8 mouse cellular contexts compared by ENCODE assay signal in genomic region chr9:107872350-107873098, GRCm38 (mm10). TPM values are rescaled to one million over a fixed set of nuclear protein-coding genes. Genes with fewer than 3 reads are reported as not detected.
A peak's percentile ranks its signal among the peaks of the same experiment; 100 is the strongest.
DNase-seq lines count a peak whose midpoint lies in the region; ATAC-seq and TF ChIP-seq lines count a peak whose summit lies in the region.

No protein-coding gene starts in this region.

- TF ChIP-seq CTCF in Patski (IDR thresholded peaks at IDR 0.05): no peak

- in situ Hi-C loops in Patski (cut with MboI; ENCODE audit: low pct_unique_long_range_greater_than_20kb): no loop called here

- H3K4me3 ChIP-seq in hindbrain, embryonic 13.5 days: peak overlapping the region; percentile 96

- ATAC-seq in Patski: peak; percentile 99
- peak; percentile 99 for ATAC-seq in hindbrain, embryonic 13.5 days (ENCODE audit: low FRiP score)

- DNase-seq in Patski (ENCODE audit: low read depth, low spot score): peak; percentile 64
- peak; percentile 94 to 95 for DNase-seq in cerebellum, postnatal 14 days
- peak; percentile 93 to 94 for DNase-seq in frontal cortex, postnatal 14 days (ENCODE audit: low spot score in 2 of 2)
- peak; percentile 81 to 86 for DNase-seq in layer of hippocampus, postnatal 25 days (ENCODE audit: extremely low spot score in 1 of 2, low spot score in 1 of 2)
- peak; percentile 96 for DNase-seq in lung, postnatal 25 days (ENCODE audit: low spot score)
- peak; percentile 96 for DNase-seq in retina, embryonic 14.5 days (ENCODE audit: low spot score)
- peak; percentile 93 for DNase-seq in thymus, postnatal 4 days

- peaks cover 4% of the 10 kb centered on the region for H3K27me3 ChIP-seq in Patski
- H3K27me3 ChIP-seq in hindbrain, embryonic 13.5 days: 0 out of 2 replicates have a peak, but pooled peaks cover 5% of the 10 kb centered on the region

- CTCF ChIA-PET in Patski (lab: Charles Lee): interaction anchor here (1.0 to 1.5 kb wide), 4 partner anchors 11 to 30 kb away, joined by 3 to 5 read pairs (median 4); no protein-coding TSS in a partner anchor

- no peaks in the 10 kb centered on the region for H3K9me3 ChIP-seq in hindbrain, embryonic 13.5 days

- peak overlapping the region; percentile 96 for H3K27ac ChIP-seq in hindbrain, embryonic 13.5 days

- WGBS in hindbrain, embryonic 13.5 days: under 1% methylated on average over 75 of the region's 80 CpGs

- no peaks in the 10 kb centered on the region for H3K36me3 ChIP-seq in hindbrain, embryonic 13.5 days

- POLR2A ChIA-PET in Patski (lab: Charles Lee): interaction anchor here (0.9 to 1.9 kb wide), 2 partner anchors 17 to 18 kb away, joined by 3 to 5 read pairs; no protein-coding TSS in a partner anchor

- H3K4me2 ChIP-seq in hindbrain, embryonic 13.5 days: peak overlapping the region; percentile 78

- H3K4me1 ChIP-seq in hindbrain, embryonic 13.5 days (replicated peaks): peaks cover 20% of the 10 kb centered on the region

- H3K9ac ChIP-seq in hindbrain, embryonic 13.5 days: peak overlapping the region; percentile 99

RNA-seq across cellular contexts. Expression of gene Rbm6, which starts 0.5 kb away (rescaled TPM):
- 54.2 TPM for polyA plus RNA-seq in Patski (2021)
- 121 and 122 TPM in 2 replicates for polyA plus RNA-seq in hindbrain, embryonic 13.5 days (2015; fragmentation: Nextera tagmentation; extraction: Ambion mirVana)
- total RNA-seq in layer of hippocampus, postnatal 25 days (2021): 10 to 100 TPM; 52.3 to 59.6 TPM

RNA-seq across cellular contexts. Expression of gene Mon1a, which starts 15.4 kb away (rescaled TPM):
- polyA plus RNA-seq in Patski (2021): 13.4 TPM
- 25.2 and 25.5 TPM in 2 replicates for polyA plus RNA-seq in hindbrain, embryonic 13.5 days (2015; fragmentation: Nextera tagmentation; extraction: Ambion mirVana)
- 10 to 100 TPM; 24.4 to 25.1 TPM for total RNA-seq in layer of hippocampus, postnatal 25 days (2021)

RNA-seq across cellular contexts. Expression of gene Mst1r, which starts 34.1 kb away (rescaled TPM):
- 0.12 TPM for polyA plus RNA-seq in Patski (2021)
- 1.8 and 2.1 TPM in 2 replicates for polyA plus RNA-seq in hindbrain, embryonic 13.5 days (2015; fragmentation: Nextera tagmentation; extraction: Ambion mirVana)
- 1 to 10 TPM; 1.6 to 2.6 TPM for total RNA-seq in layer of hippocampus, postnatal 25 days (2021)

RNA-seq across cellular contexts. Expression of gene Actl11, which starts 55.7 kb away (rescaled TPM):
- not detected for polyA plus RNA-seq in Patski (2021)
- not detected in 2 replicates for polyA plus RNA-seq in hindbrain, embryonic 13.5 days (2015; fragmentation: Nextera tagmentation; extraction: Ambion mirVana)
- not detected for total RNA-seq in layer of hippocampus, postnatal 25 days (2021)

Comparison
In these comparisons a context has a peak if more than half of its experiments do, and no peak if none do; other contexts are left out.
1. Peak in every context shown above with its lines: DNase-seq, ATAC-seq, H3K4me3 ChIP-seq and H3K27ac ChIP-seq.